14 mouse cellular contexts compared by ENCODE assay signal in the genomic region with DNA sequence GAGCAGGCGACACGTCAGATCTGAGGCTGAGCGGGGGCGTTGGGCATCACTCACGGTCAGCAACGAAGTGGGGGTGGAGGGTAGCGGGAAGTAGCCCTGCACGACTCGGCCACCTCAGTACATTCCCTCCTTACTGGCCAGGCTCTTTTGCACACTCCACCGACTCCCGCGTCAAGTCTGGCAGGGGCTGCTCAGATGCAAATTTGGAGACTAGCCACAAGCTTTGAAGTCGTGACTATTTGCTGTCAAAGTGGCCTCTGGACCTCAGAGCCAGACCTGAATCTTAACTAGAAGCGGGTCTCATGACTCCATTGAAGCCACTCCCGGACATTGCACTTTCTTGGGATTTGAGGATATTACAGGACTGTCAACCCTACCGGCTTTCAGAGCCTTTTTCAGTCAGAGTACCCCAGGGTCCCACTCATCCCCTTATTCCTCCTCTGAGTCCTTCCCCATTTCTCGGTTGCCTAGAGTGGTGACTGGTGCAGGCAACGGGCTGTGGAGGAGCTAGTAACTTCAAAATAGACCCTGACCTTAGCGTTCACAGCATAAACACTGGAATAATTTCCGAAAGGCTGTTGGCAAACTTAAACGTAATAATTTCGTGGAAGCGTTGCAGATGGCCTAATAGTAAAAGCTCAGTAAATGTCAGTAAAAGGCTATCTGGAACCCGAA. TPM values are rescaled to one million over a fixed set of nuclear protein-coding genes. Genes with fewer than 3 reads are reported as not detected.
DNase-seq lines count a peak whose midpoint lies in the region; ATAC-seq and TF ChIP-seq lines count a peak whose summit lies in the region.
"Had no signal": no experiment of that assay in that cellular context is flagged by ENCODE, and none has a peak within 500 bp of the region (broad histone marks: within the 10 kb centered on the region; RNA-seq: fewer than 3 reads in every experiment).

No protein-coding gene starts in this region.

- H3K9ac ChIP-seq in midbrain, embryonic 14.5 days (replicated peaks; ENCODE audit: low read length): no peak overlapping the region
- H3K9ac ChIP-seq in heart, adult 2 months (ENCODE audit: low read depth, low read length): no peak overlapping the region
- H3K9ac ChIP-seq: lung, embryonic 15.5 days; stomach, embryonic 15.5 days had no signal

- intact Hi-C loops in heart, adult 2 months (cut with DNase I): no loop called here

- peak; percentile 25; the same call in 1 of the 2 replicates for ATAC-seq in midbrain, embryonic 14.5 days (ENCODE audit: low FRiP score, low TSS enrichment)

- peaks cover 89% of the 10 kb centered on the region for H3K27me3 ChIP-seq in E14TG2a.4 (ENCODE audit: insufficient read depth, low read length)
- peaks cover 86% of the 10 kb centered on the region for H3K27me3 ChIP-seq in midbrain, embryonic 14.5 days (ENCODE audit: control insufficient read depth, insufficient read depth, low read length)
- peaks cover 16% of the 10 kb centered on the region for H3K27me3 ChIP-seq in heart, adult 2 months (ENCODE audit: control insufficient read depth, insufficient read depth, low read length)
- H3K27me3 ChIP-seq in heart, embryonic 10.5 days (ENCODE audit: insufficient read depth, poor library complexity, severe bottlenecking): peaks cover 100% of the 10 kb centered on the region

- H3K36me3 ChIP-seq in E14TG2a.4 (ENCODE audit: insufficient read depth, low read length): no peaks in the 10 kb centered on the region
- H3K36me3 ChIP-seq in midbrain, embryonic 14.5 days (ENCODE audit: control insufficient read depth, insufficient read depth, low read length): no peaks in the 10 kb centered on the region
- H3K36me3 ChIP-seq in heart, adult 2 months (ENCODE audit: control insufficient read depth, insufficient read depth, low read length): no peaks in the 10 kb centered on the region
- H3K36me3 ChIP-seq in heart, embryonic 10.5 days: no peaks in the 10 kb centered on the region
- H3K36me3 ChIP-seq: G1E; lung, embryonic 15.5 days; stomach, embryonic 15.5 days had no signal

- H3K4me2 ChIP-seq in midbrain, embryonic 14.5 days (ENCODE audit: low read length): peak overlapping the region; percentile 28; the same call in 1 of the 2 replicates
- H3K4me2 ChIP-seq: lung, embryonic 15.5 days; stomach, embryonic 15.5 days had no signal

- whole genome bisulfite sequencing in midbrain, embryonic 14.5 days: under 1% methylated on average over 24 of the region's 24 CpGs
- WGBS in heart, adult 2 months: 3% methylated on average over 24 of the region's 24 CpGs
- under 1% methylated on average over 24 of the region's 24 CpGs for WGBS in heart, embryonic 10.5 days

- peak; percentile 16 for DNase-seq in embryo, embryonic 11 days
- peak; percentile 86 for DNase-seq in kidney, adult 9 months
- DNase-seq in midbrain, embryonic 14.5 days: peak; percentile 52
- no peak for DNase-seq in layer of hippocampus, postnatal 36 days
- no peak for DNase-seq in right cerebral cortex, postnatal 14 days
- no peak for DNase-seq in heart, adult 2 months
- DNase-seq in heart, embryonic 10.5 days (ENCODE audit: low spot score): no peak
- DNase-seq: heart, adult 18-20 months; layer of hippocampus, adult 9-11 months; right cerebral cortex, adult 18-20 months had no signal

- TF ChIP-seq CTCF in E14TG2a.4 (conservative IDR thresholded peaks at IDR 0.05; ENCODE audit: low read length): no peak
- no peak for TF ChIP-seq CTCF in heart, adult 2 months (IDR thresholded peaks at IDR 0.05)

- no peak overlapping the region for H3K27ac ChIP-seq in midbrain, embryonic 14.5 days (replicated peaks; ENCODE audit: low read depth, low read length)
- H3K27ac ChIP-seq in heart, adult 2 months: no peak overlapping the region
- no peak overlapping the region for H3K27ac ChIP-seq in heart, embryonic 10.5 days
- H3K27ac ChIP-seq: lung, embryonic 15.5 days; stomach, embryonic 15.5 days had no signal

- TF ChIP-seq POLR2A in heart, adult 2 months (IDR thresholded peaks at IDR 0.05; ENCODE audit: insufficient read depth, low read depth, low read length): no peak

- no peaks in the 10 kb centered on the region for H3K9me3 ChIP-seq in E14TG2a.4 (ENCODE audit: low read length)
- no peaks in the 10 kb centered on the region for H3K9me3 ChIP-seq in midbrain, embryonic 14.5 days (ENCODE audit: control insufficient read depth, low read length)
- no peaks in the 10 kb centered on the region for H3K9me3 ChIP-seq in heart, embryonic 10.5 days
- H3K9me3 ChIP-seq: lung, embryonic 15.5 days; stomach, embryonic 15.5 days had no signal

- peaks cover 41% of the 10 kb centered on the region for H3K4me1 ChIP-seq in E14TG2a.4 (replicated peaks; ENCODE audit: low read depth, low read length)
- H3K4me1 ChIP-seq in midbrain, embryonic 14.5 days (ENCODE audit: control insufficient read depth, insufficient read depth, low read length): peaks cover 6% of the 10 kb centered on the region
- H3K4me1 ChIP-seq in heart, adult 2 months (ENCODE audit: control insufficient read depth, insufficient read depth, low read length): no peaks in the 10 kb centered on the region
- peaks cover 9% of the 10 kb centered on the region for H3K4me1 ChIP-seq in heart, embryonic 10.5 days
- H3K4me1 ChIP-seq: lung, embryonic 15.5 days; stomach, embryonic 15.5 days had no signal

- H3K79me2 ChIP-seq in heart, adult 2 months (replicated peaks; ENCODE audit: control insufficient read depth, insufficient read depth, low read length): no peaks in the 10 kb centered on the region

- peak overlapping the region; percentile 57 for H3K4me3 ChIP-seq in E14TG2a.4 (replicated peaks; ENCODE audit: low read length)
- H3K4me3 ChIP-seq in midbrain, embryonic 14.5 days (replicated peaks; ENCODE audit: low read depth, low read length): 0 out of 2 replicates have a peak overlapping the region, but pooled peaks have one; percentile 0
- no peak overlapping the region for H3K4me3 ChIP-seq in heart, adult 2 months
- no peak overlapping the region for H3K4me3 ChIP-seq in heart, embryonic 10.5 days
- H3K4me3 ChIP-seq: lung, embryonic 15.5 days; stomach, embryonic 15.5 days had no signal

- no peak for TF ChIP-seq EP300 in heart, adult 2 months (IDR thresholded peaks at IDR 0.05; ENCODE audit: insufficient read depth, low read depth, low read length)

RNA-seq across cellular contexts. Expression of a gene that starts 1.6 kb away (rescaled TPM):
- 0.34 and 0.46 TPM in 2 replicates for polyA plus RNA-seq in midbrain, embryonic 14.5 days (2014; fragmentation: Nextera tagmentation; extraction: Ambion mirVana)
- total RNA-seq in layer of hippocampus, postnatal 36 days (2021): under 1 TPM in 1 of 2 experiments, not detected in 1; 0.05 TPM
- not detected for total RNA-seq in heart, adult 2 months (2021)
- 0.02 TPM in 1 of 2 replicates, not detected in the other for polyA plus RNA-seq in heart, adult 2 months (2012; rRNA removed)
- polyA plus RNA-seq in heart, embryonic 10.5 days (2016; fragmentation: Nextera tagmentation; extraction: Ambion mirVana): not detected in 2 replicates
- total RNA-seq: heart, adult 18-20 months had no signal
- polyA plus RNA-seq: G1E had no signal

Comparison
In these comparisons a context has a peak if more than half of its experiments do, and no peak if none do; other contexts are left out.
1. H3K4me3 ChIP-seq: peak in E14TG2a.4 (single experiment) and midbrain, embryonic 14.5 days (single experiment); none in heart, adult 2 months (single experiment) and heart, embryonic 10.5 days (single experiment).
2. DNase-seq: peak in embryo, embryonic 11 days (single experiment), kidney, adult 9 months (single experiment) and midbrain, embryonic 14.5 days (single experiment); none in layer of hippocampus, postnatal 36 days (0 of 2), right cerebral cortex, postnatal 14 days (single experiment), heart, adult 2 months (0 of 2) and heart, embryonic 10.5 days (single experiment).